Mouse (Mus musculus) midbrain, embryonic 13.5 days (tissue): Measurements from ENCODE around the gene Gpha2. TPM values are rescaled to one million over a fixed set of nuclear protein-coding genes. Genes with fewer than 3 reads are reported as not detected.

Source experiments
- ATAC-seq: fragments of 200-750 bp; cut with Nextera tagmentation; 2 replicates; pipeline ENCODE4 v1.8.0; 2017; ENCODE audit warnings: mild to moderate bottlenecking, moderate TSS enrichment, moderate library complexity
- H3K27ac ChIP-seq: fragments of 300-500 bp; sonication (generic); 2 replicates; pipeline ENCODE4 v1.5.1; 2015; ENCODE audit warnings: inconsistent platforms, mild to moderate bottlenecking, moderate library complexity
- H3K27me3 ChIP-seq: fragments of 300-500 bp; sonication (generic); 2 replicates; pipeline ENCODE4 v1.6.1; 2015; ENCODE audit warnings: mild to moderate bottlenecking, inconsistent platforms
- H3K36me3 ChIP-seq: fragments of 300-500 bp; sonication (generic); 2 replicates; pipeline ENCODE4 v1.6.1; 2015; ENCODE audit warnings: mild to moderate bottlenecking, inconsistent platforms
- H3K4me1 ChIP-seq: fragments of 300-500 bp; sonication (generic); replicated peaks from 2 replicates; pipeline ENCODE4 v1.6.1; 2015; ENCODE audit warnings: inconsistent platforms
- H3K4me2 ChIP-seq: fragments of 300-500 bp; sonication (generic); replicated peaks from 2 replicates; pipeline ENCODE4 v1.6.1; 2015; ENCODE audit warnings: moderate library complexity, mild to moderate bottlenecking, inconsistent platforms
- H3K4me3 ChIP-seq: fragments of 300-500 bp; sonication (generic); replicated peaks from 2 replicates; pipeline ENCODE4 v1.5.1; 2015; ENCODE audit warnings: mild to moderate bottlenecking, inconsistent platforms
- H3K9ac ChIP-seq: fragments of 300-500 bp; sonication (generic); replicated peaks from 2 replicates; pipeline ENCODE4 v1.6.1; 2015; ENCODE audit warnings: mild to moderate bottlenecking, inconsistent platforms
- H3K9me3 ChIP-seq: fragments of 300-500 bp; sonication (generic); 2 replicates; pipeline ENCODE4 v1.6.1; 2016; ENCODE audit warnings: mild to moderate bottlenecking, inconsistent platforms
- WGBS: fragments of 180-500 bp; shearing (Covaris S2); methylation state at CpG from one replicate; pipeline ENCODE4 v1.1.7; 2015; 5-methylcytosine and 5-hydroxymethylcytosine counted together
- microRNA counts: library from miRNA; unstranded; fragments of <30 nt; microRNA quantifications from one replicate; lab custom pipeline; 2016
- microRNA-seq: library from miRNA; unstranded; fragments of <30 nt; microRNA quantifications from one replicate; pipeline ENCODE4, GENCODE M21; 2016
- polyA plus RNA-seq: library from polyadenylated mRNA; unstranded; fragments of >200 nt; fragmentation: Nextera tagmentation; extraction: Ambion mirVana; gene quantifications from 2 replicates; pipeline ENCODE4 v1.2.1, GENCODE M21; 2015

The Gpha2 gene
- polyA plus RNA-seq, 1 experiment from 2014 or later, result not detected

- Histone ChIP-seq H3K4me1 (peaks cover 47% of the 10 kb centered on the region), H3K4me3 (peak within 1 kb of the TSS; percentile 81), H3K9ac (peak within 1 kb of the TSS; percentile 89), H3K4me2 (peak within 1 kb of the TSS; percentile 81), H3K9me3 (no peaks in the 10 kb centered on the region), H3K27ac (peak within 1 kb of the TSS; percentile 78), H3K27me3 (no peaks in the 10 kb centered on the region), H3K36me3 (peaks cover 15% of the 10 kb centered on the region)
- under 1% methylated on average over 103 of the region's 106 CpGs for WGBS
- ATAC-seq, result peak; percentile 97
Measured at GRCm38 (mm10) chr19:6276426-6277421, 50.5 kb downstream of the Gpha2 start, which contains the start of gene Ehd1. Gene Ehd1, plus strand, starts transcription at chr19:6276725.

MicroRNAs within 50 kb of the gene (microRNA counts, 519-probe panel; counts per million panel counts)
- microRNA mmu-miR-192 (lab: Ali Mortazavi, UCI), result 110 counts per million, percentile 56 among the panel's probes with 10 or more counts

Small RNA genes within 50 kb of the gene (microRNA-seq; reads per million reads assigned to microRNA genes)
- gene Mir192, result 95.9 reads per million, percentile 52 among the genes with 10 or more reads in this experiment
- gene Mir194-2, result 69.7 reads per million, percentile 50 among the genes with 10 or more reads in this experiment

Other genes starting within 250 kb of the Gpha2 start
- gene Slc22a20, start 240.2 kb upstream of the Gpha2 start, polyA plus RNA-seq, result not detected in 2 replicates
- 1.9 and 2.3 TPM in 2 replicates for gene Capn1, start 210.5 kb upstream of the Gpha2 start, polyA plus RNA-seq
- gene Syvn1, start 179.8 kb upstream of the Gpha2 start, polyA plus RNA-seq, result 27.8 and 33.8 TPM in 2 replicates
- gene Mrpl49, start 168.6 kb upstream of the Gpha2 start, polyA plus RNA-seq, result 73.7 and 74.7 TPM in 2 replicates
- gene Fau, start 168.5 kb upstream of the Gpha2 start, polyA plus RNA-seq, result 632 and 647 TPM in 2 replicates
- gene Znhit2, start 165.2 kb upstream of the Gpha2 start, polyA plus RNA-seq, result 27.4 and 33.1 TPM in 2 replicates
- 44.1 and 45.9 TPM in 2 replicates for gene Tm7sf2, start 158.0 kb upstream of the Gpha2 start, polyA plus RNA-seq
- 90.8 and 91.4 TPM in 2 replicates for gene Vps51, start 149.1 kb upstream of the Gpha2 start, polyA plus RNA-seq
- not detected in 2 replicates for gene Tmem262, start 146.3 kb upstream of the Gpha2 start, polyA plus RNA-seq
- 2.4 TPM in 2 replicates for gene Gm28374, start 144.1 kb upstream of the Gpha2 start, polyA plus RNA-seq
- 83.3 and 84.8 TPM in 2 replicates for gene Zfpl1, start 141.4 kb upstream of the Gpha2 start, polyA plus RNA-seq
- gene Cdca5, start 141.4 kb upstream of the Gpha2 start, polyA plus RNA-seq, result 19.1 and 19.3 TPM in 2 replicates
- not detected in 2 replicates for gene AC131692.1, start 132.0 kb upstream of the Gpha2 start, polyA plus RNA-seq
- 0.52 and 0.58 TPM in 2 replicates for gene Naaladl1, start 120.6 kb upstream of the Gpha2 start, polyA plus RNA-seq
- gene Sac3d1, start 107.7 kb upstream of the Gpha2 start, polyA plus RNA-seq, result 35.1 and 41.8 TPM in 2 replicates
- 42.3 and 44.4 TPM in 2 replicates for gene Snx15, start 98.1 kb upstream of the Gpha2 start, polyA plus RNA-seq
- 0.27 TPM in 1 of 2 replicates, not detected in the other for gene Batf2, start 85.4 kb upstream of the Gpha2 start, polyA plus RNA-seq
- 115 and 118 TPM in 2 replicates for gene Arl2, start 84.8 kb upstream of the Gpha2 start, polyA plus RNA-seq
- not detected in 2 replicates for gene Majin, start 42.0 kb upstream of the Gpha2 start, polyA plus RNA-seq
- 78.4 and 84.8 TPM in 2 replicates for gene Ppp2r5b, start 9.5 kb downstream of the Gpha2 start, polyA plus RNA-seq
- 11.4 and 12.4 TPM in 2 replicates for gene Atg2a, start 15.3 kb downstream of the Gpha2 start, polyA plus RNA-seq
- gene Ehd1, start 50.3 kb downstream of the Gpha2 start, polyA plus RNA-seq, result 89.7 and 93.8 TPM in 2 replicates
- 0.39 and 0.46 TPM in 2 replicates for gene Cdc42bpg, start 80.1 kb downstream of the Gpha2 start, polyA plus RNA-seq
- gene Men1, start 108.6 kb downstream of the Gpha2 start, polyA plus RNA-seq, result 74.4 and 81.1 TPM in 2 replicates
- 13.6 and 17.1 TPM in 2 replicates for gene Map4k2, start 114.8 kb downstream of the Gpha2 start, polyA plus RNA-seq
- 120 and 128 TPM in 2 replicates for gene Sf1, start 137.3 kb downstream of the Gpha2 start, polyA plus RNA-seq
- 1.9 and 2.2 TPM in 2 replicates for gene Pygm, start 158.0 kb downstream of the Gpha2 start, polyA plus RNA-seq
- 28.5 and 29.6 TPM in 2 replicates for gene Rasgrp2, start 173.0 kb downstream of the Gpha2 start, polyA plus RNA-seq
- gene Nrxn2, start 192.4 kb downstream of the Gpha2 start, polyA plus RNA-seq, result 20.7 and 24.3 TPM in 2 replicates